Mouse (Mus musculus) limb, embryonic 14.5 days (tissue): ENCODE data around the gene Il34. TPM values are rescaled to one million over a fixed set of nuclear protein-coding genes. Genes with fewer than 3 reads are reported as not detected.
A peak's percentile ranks its signal among the peaks of the same experiment; 100 is the strongest.

Experiments used
- ATAC-seq: fragments of 200-750 bp; cut with Nextera tagmentation; 2 replicates; pipeline ENCODE4 v1.8.0; 2017; ENCODE audit warnings: low read depth, moderate number of reproducible peaks, moderate TSS enrichment; ENCODE audit not compliant: low FRiP score
- DNase-seq: peaks from one replicate; pipeline ENCODE4 v3.0.0-alpha.2; 2015; ENCODE audit warnings: low spot score
- H3K27ac ChIP-seq: fragments of 300-500 bp; sonication (generic); replicated peaks from 2 replicates; pipeline ENCODE4 v1.5.1; 2014; ENCODE audit warnings: low read depth, mild to moderate bottlenecking, low read length, moderate library complexity, mixed read lengths
- H3K27me3 ChIP-seq: fragments of 300-500 bp; sonication (generic); 2 replicates; pipeline ENCODE4 v1.6.1; 2014; ENCODE audit warnings: low read length, mixed read lengths; ENCODE audit not compliant: control insufficient read depth, insufficient read depth
- H3K36me3 ChIP-seq: fragments of 300-500 bp; sonication (generic); 2 replicates; pipeline ENCODE4 v1.6.1; 2014; ENCODE audit warnings: mild to moderate bottlenecking, low read length, moderate library complexity, mixed read lengths; ENCODE audit not compliant: control insufficient read depth, insufficient read depth
- H3K4me1 ChIP-seq: fragments of 300-500 bp; sonication (generic); 2 replicates; pipeline ENCODE4 v1.6.1; 2014; ENCODE audit warnings: antibody characterized with exemption, low read length, mixed read lengths; ENCODE audit not compliant: control insufficient read depth, insufficient read depth
- H3K4me2 ChIP-seq: fragments of 300-500 bp; sonication (generic); replicated peaks from 2 replicates; pipeline ENCODE4 v1.6.1; 2014; ENCODE audit warnings: low read depth, mild to moderate bottlenecking, low read length, moderate library complexity; ENCODE audit not compliant: severe bottlenecking
- H3K4me3 ChIP-seq: fragments of 300-500 bp; sonication (generic); replicated peaks from 2 replicates; pipeline ENCODE4 v1.5.1; 2014; ENCODE audit warnings: low read length
- H3K9ac ChIP-seq: fragments of 300-500 bp; sonication (generic); 2 replicates; pipeline ENCODE4 v1.6.1; 2014; ENCODE audit warnings: mild to moderate bottlenecking, low read depth, low read length, moderate library complexity; ENCODE audit not compliant: severe bottlenecking
- H3K9me3 ChIP-seq: fragments of 300-500 bp; sonication (generic); 2 replicates; pipeline ENCODE4 v1.6.1; 2016; ENCODE audit warnings: low read length; ENCODE audit not compliant: control insufficient read depth
- POLR2A ChIP-seq: fragments of 200-500 bp; IDR thresholded peaks from 2 replicates; pipeline ENCODE4 v1.8.0; 2012; ENCODE audit warnings: inconsistent platforms, mild to moderate bottlenecking, moderate library complexity, borderline replicate concordance; ENCODE audit not compliant: insufficient read depth, insufficient read length; ENCODE audit errors: extremely low read depth
- WGBS: fragments of 180-500 bp; shearing (Covaris S2); extraction: QIAGEN DNeasy Blood & Tissue Kit; methylation state at CpG from one replicate; pipeline ENCODE4 v1.1.7; 2014; 5-methylcytosine and 5-hydroxymethylcytosine counted together
- polyA plus RNA-seq, 2 experiments: library from polyadenylated mRNA; depleted of rRNA in 1 of 2; stranded (reverse) in 1 of 2; unstranded in 1 of 2; fragments of >200 nt; fragmentation: Nextera tagmentation in 1 of 2; extraction: Ambion mirVana in 1 of 2; gene quantifications; 2 replicates each; pipeline versions ENCODE4 v1.2.1 to v1.2.3; 2012 to 2014

The Il34 gene
- polyA plus RNA-seq, 2 experiments, result 0.95 to 1.6 TPM

GRCm38 (mm10) chr8:110810481-110811065, 4.8 kb upstream of the Il34 start:
- peaks cover 63% of the 10 kb centered on the region for H3K36me3 ChIP-seq
- no peak for TF ChIP-seq POLR2A
- H3K27me3 ChIP-seq, result no peaks in the 10 kb centered on the region
- H3K27ac ChIP-seq, result no peak overlapping the region
- H3K9me3 ChIP-seq, result no peaks in the 10 kb centered on the region
- no peak overlapping the region for H3K4me3 ChIP-seq
- WGBS, result 85% methylated on average over 7 of the region's 7 CpGs
- no peak overlapping the region for H3K4me2 ChIP-seq
- DNase-seq, result no peak
- no peak overlapping the region for H3K9ac ChIP-seq
- H3K4me1 ChIP-seq, result 0 out of 2 replicates have a peak, but pooled peaks cover 7% of the 10 kb centered on the region
- ATAC-seq, result no peak

- no peak overlapping the region for H3K4me2 ChIP-seq
- no peaks in the 10 kb centered on the region for H3K27me3 ChIP-seq
- no peaks in the 10 kb centered on the region for H3K9me3 ChIP-seq
- H3K4me3 ChIP-seq, result no peak overlapping the region
- H3K36me3 ChIP-seq, result peaks cover 55% of the 10 kb centered on the region
- 0 out of 2 replicates have a peak, but pooled peaks cover 7% of the 10 kb centered on the region for H3K4me1 ChIP-seq
- no peak for DNase-seq
- no peak overlapping the region for H3K27ac ChIP-seq
- no peak for TF ChIP-seq POLR2A
- H3K9ac ChIP-seq, result no peak overlapping the region
- ATAC-seq, result peak; percentile 47; the same call in 1 of the 2 replicates
- WGBS, result 43% methylated on average over 2 of the region's 2 CpGs
Measured at GRCm38 (mm10) chr8:110809831-110810230, 4.1 kb upstream of the Il34 start.

- Histone ChIP-seq H3K27me3 (no peaks in the 10 kb centered on the region), H3K4me1 (0 out of 2 replicates have a peak, but pooled peaks cover 7% of the 10 kb centered on the region), H3K4me3 (no peak overlapping the region), H3K36me3 (peaks cover 45% of the 10 kb centered on the region), H3K9ac (no peak overlapping the region), H3K4me2 (no peak overlapping the region; the same call in 1 of the 2 replicates), H3K9me3 (no peaks in the 10 kb centered on the region), H3K27ac (peak overlapping the region; percentile 40; the same call in 1 of the 2 replicates)
- DNase-seq, result peak; percentile 80
- no peak for TF ChIP-seq POLR2A
- peak; percentile 69; the same call in 1 of the 2 replicates for ATAC-seq
- WGBS, result 43% methylated on average over 13 of the region's 13 CpGs
Measured at GRCm38 (mm10) chr8:110808495-110809472, 3.1 kb upstream of the Il34 start.

GRCm38 (mm10) chr8:110806146-110806545, 422 bp upstream of the Il34 start:
- TF ChIP-seq POLR2A, result no peak
- H3K9me3 ChIP-seq, result no peaks in the 10 kb centered on the region
- peaks cover 18% of the 10 kb centered on the region for H3K36me3 ChIP-seq
- no peaks in the 10 kb centered on the region for H3K27me3 ChIP-seq
- no peak overlapping the region for H3K4me2 ChIP-seq
- H3K9ac ChIP-seq, result no peak overlapping the region
- H3K4me1 ChIP-seq, result 0 out of 2 replicates have a peak, but pooled peaks cover 7% of the 10 kb centered on the region
- no peak overlapping the region for H3K4me3 ChIP-seq
- no peak overlapping the region for H3K27ac ChIP-seq
- DNase-seq (no peak), ATAC-seq (no peak)
- WGBS, result 89% methylated on average over 1 of the region's 1 CpGs

- H3K27me3 ChIP-seq, result no peaks in the 10 kb centered on the region
- 47% methylated on average over 2 of the region's 3 CpGs for WGBS
- DNase-seq (no peak), ATAC-seq (no peak)
- H3K4me2 ChIP-seq, result no peak overlapping the region
- H3K4me1 ChIP-seq, result 0 out of 2 replicates have a peak, but pooled peaks cover 7% of the 10 kb centered on the region
- H3K27ac ChIP-seq, result no peak overlapping the region
- no peak for TF ChIP-seq POLR2A
- no peak overlapping the region for H3K9ac ChIP-seq
- peaks cover 7% of the 10 kb centered on the region for H3K36me3 ChIP-seq
- H3K4me3 ChIP-seq, result no peak overlapping the region
- no peaks in the 10 kb centered on the region for H3K9me3 ChIP-seq
Measured at GRCm38 (mm10) chr8:110804825-110805514, 754 bp downstream of the Il34 start.
